Mouse (Mus musculus): ENCODE results near the gene Myl4. TPM values are rescaled to one million over a fixed set of nuclear protein-coding genes. Genes with fewer than 3 reads are reported as not detected.
"Not testable (repeated sequence)": the region's sequence is repeated elsewhere in the genome, so short reads cannot be mapped to it uniquely, and the experiment has no call there.

The Myl4 gene
- polyA plus RNA-seq, 1 experiment: 3.8 TPM

DNA sequence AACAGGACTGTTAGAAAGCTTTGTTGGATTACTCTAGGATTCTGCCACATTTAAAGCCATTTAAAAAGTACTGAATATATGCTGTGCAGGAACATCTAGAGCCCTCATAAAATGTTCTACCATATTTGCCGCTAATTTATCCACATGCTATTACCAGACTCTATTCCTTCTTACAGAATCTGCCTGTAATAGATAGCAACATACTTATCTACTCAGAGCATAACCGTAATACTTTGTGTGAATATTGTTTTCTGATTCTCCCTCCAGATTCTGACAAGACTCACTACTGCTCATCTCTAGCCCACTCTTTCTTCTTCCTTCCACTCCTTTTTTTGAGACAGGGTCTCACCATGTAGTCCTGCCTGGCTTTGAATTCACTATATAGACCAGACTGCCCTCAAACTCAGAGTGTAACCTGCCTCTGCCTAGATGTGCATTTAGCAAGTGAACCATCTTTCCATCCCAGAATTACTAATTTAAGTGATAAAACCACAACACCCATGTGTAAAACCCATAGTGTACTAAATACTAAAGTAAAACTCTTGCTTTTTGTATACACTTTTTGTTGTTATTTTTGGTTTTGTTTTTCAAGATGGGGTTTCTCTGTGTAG is 12.4 kb upstream of the Myl4 start:
- H3K4me1 ChIP-seq (ENCODE audit: control insufficient read depth, insufficient read depth, low read length): no peaks in the 10 kb centered on the region
- H3K9ac ChIP-seq (ENCODE audit: low read depth, poor library complexity, severe bottlenecking): no peak overlapping the region
- peaks cover 23% of the 10 kb centered on the region for H3K36me3 ChIP-seq (ENCODE audit: control insufficient read depth, insufficient read depth, low read length, poor library complexity, severe bottlenecking)
- H3K27me3 ChIP-seq (ENCODE audit: control insufficient read depth, insufficient read depth, low read length, poor library complexity, severe bottlenecking): no peaks in the 10 kb centered on the region
- no peak for TF ChIP-seq EP300 (IDR thresholded peaks at IDR 0.05; ENCODE audit: insufficient read depth, low read depth, low read length)
- H3K27ac ChIP-seq (ENCODE audit: insufficient read depth, low read length): no peak overlapping the region
- H3K9me3 ChIP-seq (replicated peaks; ENCODE audit: control insufficient read depth, insufficient read depth, low read length, poor library complexity, severe bottlenecking): no peaks in the 10 kb centered on the region
- no peak overlapping the region for H3K4me3 ChIP-seq (ENCODE audit: low read depth, low read length)

DNA sequence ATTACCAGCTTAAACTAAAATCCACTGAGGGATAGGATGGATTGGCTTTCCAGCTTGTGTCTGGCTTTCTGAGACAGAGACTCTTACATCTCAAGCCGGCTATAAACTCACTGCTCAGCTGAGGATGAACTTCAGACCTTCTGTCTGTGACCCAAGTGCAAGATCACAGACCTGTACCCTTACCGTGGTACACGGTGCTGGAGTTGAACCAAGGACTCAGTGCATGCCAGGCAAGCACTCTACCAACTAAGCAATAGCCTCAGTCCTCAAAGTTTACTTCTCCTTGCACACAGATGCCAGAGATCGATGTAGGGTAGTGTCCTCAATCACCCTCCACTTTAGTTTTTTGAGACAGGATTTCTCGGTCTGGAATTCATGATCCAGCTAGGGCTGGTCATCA is 10.7 kb upstream of the Myl4 start:
- Histone ChIP-seq H3K9me3 (replicated peaks; ENCODE audit: control insufficient read depth, insufficient read depth, low read length, poor library complexity, severe bottlenecking) (no peaks in the 10 kb centered on the region), H3K4me1 (ENCODE audit: control insufficient read depth, insufficient read depth, low read length) (no peaks in the 10 kb centered on the region), H3K36me3 (ENCODE audit: control insufficient read depth, insufficient read depth, low read length, poor library complexity, severe bottlenecking) (peaks cover 9% of the 10 kb centered on the region), H3K4me3 (ENCODE audit: low read depth, low read length) (no peak overlapping the region), H3K27ac (ENCODE audit: insufficient read depth, low read length) (no peak overlapping the region), H3K27me3 (ENCODE audit: control insufficient read depth, insufficient read depth, low read length, poor library complexity, severe bottlenecking) (no peaks in the 10 kb centered on the region), H3K9ac (ENCODE audit: low read depth, poor library complexity, severe bottlenecking) (no peak overlapping the region)
- TF ChIP-seq EP300 (IDR thresholded peaks at IDR 0.05; ENCODE audit: insufficient read depth, low read depth, low read length) (no peak), POLR2A (IDR thresholded peaks at IDR 0.05; ENCODE audit: insufficient read depth, low read length) (no peak), CTCF (IDR thresholded peaks at IDR 0.05; ENCODE audit: low read depth, low read length) (no peak)

DNA sequence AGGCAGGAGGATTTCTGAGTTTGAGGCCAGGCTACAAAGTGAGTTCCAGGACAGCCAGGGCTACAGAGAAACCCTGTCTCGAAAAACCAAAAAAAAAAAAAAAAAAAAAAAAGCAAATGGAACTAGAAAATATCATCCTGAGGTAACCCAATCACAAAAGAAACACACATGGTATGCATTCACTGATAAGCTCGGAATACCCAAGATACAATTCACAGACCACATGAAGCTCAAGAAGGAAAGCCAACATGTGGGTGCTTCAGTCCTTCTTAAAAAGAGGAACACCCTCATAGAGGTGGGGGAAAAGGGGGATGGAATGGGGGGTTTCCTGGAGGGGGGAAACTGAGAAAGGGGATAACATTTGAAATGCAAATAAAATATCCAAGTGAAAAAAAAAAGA is 7.1 kb upstream of the Myl4 start:
- not testable (repeated sequence) for H3K4me3 ChIP-seq (ENCODE audit: low read depth, low read length); H3K4me1 ChIP-seq (ENCODE audit: control insufficient read depth, insufficient read depth, low read length); H3K9ac ChIP-seq (ENCODE audit: low read depth, poor library complexity, severe bottlenecking); H3K9me3 ChIP-seq (replicated peaks; ENCODE audit: control insufficient read depth, insufficient read depth, low read length, poor library complexity, severe bottlenecking); H3K27me3 ChIP-seq (ENCODE audit: control insufficient read depth, insufficient read depth, low read length, poor library complexity, severe bottlenecking); H3K27ac ChIP-seq (ENCODE audit: insufficient read depth, low read length)
- peaks cover 13% of the 10 kb centered on the region for H3K36me3 ChIP-seq (ENCODE audit: control insufficient read depth, insufficient read depth, low read length, poor library complexity, severe bottlenecking)

DNA sequence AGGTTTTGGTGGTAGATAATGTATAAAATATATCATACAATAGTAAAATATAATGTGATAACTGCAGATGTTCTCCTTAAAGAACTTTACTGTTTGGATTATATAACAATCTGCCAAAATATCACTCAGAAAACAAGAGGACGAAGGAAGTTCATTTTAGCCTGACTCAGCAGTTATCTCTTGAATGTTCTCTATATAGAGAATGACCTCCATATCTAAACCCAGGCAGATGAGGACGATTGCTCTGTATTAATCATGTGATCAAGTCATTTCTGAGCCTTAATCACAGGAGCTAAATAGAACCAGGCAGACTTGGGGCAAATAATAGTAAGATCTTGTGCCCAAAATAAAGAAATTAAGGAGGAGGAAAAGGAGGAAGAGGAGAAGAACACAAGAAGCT is 6.0 kb upstream of the Myl4 start:
- TF ChIP-seq CTCF (IDR thresholded peaks at IDR 0.05; ENCODE audit: low read depth, low read length): no peak
- TF ChIP-seq EP300 (IDR thresholded peaks at IDR 0.05; ENCODE audit: insufficient read depth, low read depth, low read length): no peak
- TF ChIP-seq POLR2A (IDR thresholded peaks at IDR 0.05; ENCODE audit: insufficient read depth, low read length): no peak
- Histone ChIP-seq H3K27me3 (ENCODE audit: control insufficient read depth, insufficient read depth, low read length, poor library complexity, severe bottlenecking) (no peaks in the 10 kb centered on the region), H3K36me3 (ENCODE audit: control insufficient read depth, insufficient read depth, low read length, poor library complexity, severe bottlenecking) (peaks cover 13% of the 10 kb centered on the region), H3K9ac (ENCODE audit: low read depth, poor library complexity, severe bottlenecking) (no peak overlapping the region), H3K4me1 (ENCODE audit: control insufficient read depth, insufficient read depth, low read length) (no peaks in the 10 kb centered on the region), H3K27ac (ENCODE audit: insufficient read depth, low read length) (no peak overlapping the region), H3K9me3 (replicated peaks; ENCODE audit: control insufficient read depth, insufficient read depth, low read length, poor library complexity, severe bottlenecking) (no peaks in the 10 kb centered on the region), H3K4me3 (ENCODE audit: low read depth, low read length) (no peak overlapping the region)

DNA sequence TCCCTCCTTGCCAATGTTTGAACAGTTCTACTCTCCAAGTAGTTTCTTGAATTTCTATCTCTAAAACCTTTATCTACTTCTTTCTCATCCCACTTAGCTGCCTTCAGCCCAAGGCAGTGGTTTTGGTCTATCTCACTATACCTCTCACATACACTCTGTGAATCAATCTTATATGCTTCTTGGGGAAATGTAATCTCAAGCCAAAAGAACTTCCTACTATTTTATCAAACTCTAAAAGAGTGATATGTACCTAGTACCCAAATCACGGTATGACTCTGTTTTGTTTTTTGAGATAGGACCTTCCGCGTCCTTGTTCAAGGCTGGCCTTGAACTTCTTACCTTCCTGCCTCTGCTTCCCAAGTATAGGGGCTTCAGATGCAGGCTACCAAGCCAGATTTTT is 3.0 kb upstream of the Myl4 start:
- Histone ChIP-seq H3K36me3 (ENCODE audit: control insufficient read depth, insufficient read depth, low read length, poor library complexity, severe bottlenecking) (peaks cover 8% of the 10 kb centered on the region), H3K4me1 (ENCODE audit: control insufficient read depth, insufficient read depth, low read length) (no peaks in the 10 kb centered on the region), H3K9me3 (replicated peaks; ENCODE audit: control insufficient read depth, insufficient read depth, low read length, poor library complexity, severe bottlenecking) (no peaks in the 10 kb centered on the region), H3K4me3 (ENCODE audit: low read depth, low read length) (no peak overlapping the region), H3K27me3 (ENCODE audit: control insufficient read depth, insufficient read depth, low read length, poor library complexity, severe bottlenecking) (no peaks in the 10 kb centered on the region), H3K9ac (ENCODE audit: low read depth, poor library complexity, severe bottlenecking) (no peak overlapping the region), H3K27ac (ENCODE audit: insufficient read depth, low read length) (no peak overlapping the region)
- no peak for TF ChIP-seq EP300 (IDR thresholded peaks at IDR 0.05; ENCODE audit: insufficient read depth, low read depth, low read length)
- TF ChIP-seq POLR2A (IDR thresholded peaks at IDR 0.05; ENCODE audit: insufficient read depth, low read length): no peak
- TF ChIP-seq CTCF (IDR thresholded peaks at IDR 0.05; ENCODE audit: low read depth, low read length): no peak

DNA sequence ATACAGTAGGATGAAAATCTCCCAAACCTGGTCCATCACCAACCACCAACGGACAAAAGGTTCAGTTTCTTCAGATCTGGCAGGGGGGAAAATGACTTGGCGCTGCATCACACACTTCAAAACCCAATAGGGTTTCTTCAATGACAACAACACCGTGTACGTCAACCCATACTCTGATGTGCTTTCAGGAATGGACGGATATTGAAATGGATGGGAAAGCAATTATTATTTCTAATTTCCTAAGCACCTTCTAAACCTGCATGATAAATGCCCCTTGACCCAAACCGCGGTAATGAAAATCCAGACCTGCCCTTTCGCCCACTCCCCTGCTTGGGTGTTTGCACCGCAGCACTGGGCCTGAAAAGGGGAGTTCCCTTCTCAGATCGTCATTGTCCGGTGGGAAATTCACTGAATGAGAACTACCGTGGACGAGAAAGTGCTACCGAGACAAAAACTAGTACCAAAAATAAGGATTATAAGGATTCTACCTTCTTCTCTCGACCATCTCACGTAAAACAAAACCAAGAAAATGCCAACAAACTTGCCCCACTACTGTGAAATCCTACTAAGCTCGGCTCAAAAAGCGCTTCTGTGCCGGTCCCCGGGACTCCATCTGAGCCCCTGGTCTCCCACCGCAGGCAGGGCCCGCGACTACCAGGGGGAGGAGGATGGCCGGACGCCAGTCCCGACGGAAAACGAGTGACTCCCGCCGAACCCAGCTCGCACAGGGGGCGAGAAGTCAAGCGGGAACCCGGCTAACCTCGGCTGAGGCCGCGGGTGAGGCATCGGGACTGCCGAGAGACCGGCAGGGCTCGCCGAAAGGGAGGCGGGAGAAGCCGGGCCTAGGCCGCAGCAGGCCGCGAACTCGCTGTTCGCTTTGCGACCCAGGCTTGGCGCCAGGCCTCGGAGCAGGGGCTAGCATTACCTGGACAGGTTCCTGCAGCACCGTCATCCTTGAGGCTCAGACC is 741 bp upstream of the Myl4 start:
- Histone ChIP-seq H3K4me3 (ENCODE audit: low read depth, low read length) (peak overlapping the region; percentile 78), H3K9me3 (replicated peaks; ENCODE audit: control insufficient read depth, insufficient read depth, low read length, poor library complexity, severe bottlenecking) (no peaks in the 10 kb centered on the region), H3K27ac (ENCODE audit: insufficient read depth, low read length) (peak overlapping the region; percentile 58), H3K4me1 (ENCODE audit: control insufficient read depth, insufficient read depth, low read length) (no peaks in the 10 kb centered on the region), H3K9ac (ENCODE audit: low read depth, poor library complexity, severe bottlenecking) (peak overlapping the region; percentile 87), H3K36me3 (ENCODE audit: control insufficient read depth, insufficient read depth, low read length, poor library complexity, severe bottlenecking) (peaks cover 8% of the 10 kb centered on the region; the same call in 1 of the 2 replicates), H3K27me3 (ENCODE audit: control insufficient read depth, insufficient read depth, low read length, poor library complexity, severe bottlenecking) (no peaks in the 10 kb centered on the region)
- TF ChIP-seq EP300 (IDR thresholded peaks at IDR 0.05; ENCODE audit: insufficient read depth, low read depth, low read length): no peak
- no peak for TF ChIP-seq CTCF (IDR thresholded peaks at IDR 0.05; ENCODE audit: low read depth, low read length)
- TF ChIP-seq POLR2A (IDR thresholded peaks at IDR 0.05; ENCODE audit: insufficient read depth, low read length): no peak

All from ES-Bruce4 (cell line).